Mouse (Mus musculus) bone marrow macrophage, adult 2 months (primary cell): ENCODE results near the gene Pigu.

ENCODE experiments used
- CTCF ChIP-seq: IDR thresholded peaks from 2 replicates; pipeline ENCODE4 v1.5.1; 2012; ENCODE audit warnings: low read depth, mild to moderate bottlenecking, low read length, moderate library complexity
- POLR2A ChIP-seq: IDR thresholded peaks from 2 replicates; pipeline ENCODE4 v1.6.1; 2012; ENCODE audit warnings: mild to moderate bottlenecking, low read depth, low read length, borderline replicate concordance

GRCm38 (mm10) chr2:155327906-155328305 lies 29.3 kb downstream of the Pigu start:
- TF ChIP-seq CTCF = no peak
- TF ChIP-seq POLR2A = no peak
